In the genomic region with DNA sequence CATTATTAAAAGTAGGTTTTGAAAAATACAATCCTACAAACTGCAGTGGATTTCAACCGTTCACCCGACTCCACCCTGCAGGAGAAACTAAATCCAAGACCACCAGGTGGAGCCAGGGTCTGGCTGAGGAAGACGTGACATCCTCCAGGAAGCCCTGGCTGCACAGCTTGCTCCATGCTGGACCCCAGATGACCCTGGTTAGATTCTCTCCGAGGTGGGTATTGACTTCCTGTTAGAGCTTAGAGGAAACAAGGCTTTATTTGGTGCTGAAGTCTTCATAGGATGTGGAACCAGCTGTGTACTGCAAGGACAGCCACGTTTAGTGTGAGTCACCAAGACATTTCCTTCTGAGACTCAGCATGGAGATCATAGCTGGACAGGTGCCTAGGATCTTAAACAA, we compare ENCODE assay signal across 26 mouse cellular contexts. TPM values are rescaled to one million over a fixed set of nuclear protein-coding genes. Genes with fewer than 3 reads are reported as not detected.
DNase-seq lines count a peak whose midpoint lies in the region; ATAC-seq and TF ChIP-seq lines count a peak whose summit lies in the region.
"Had no signal": no experiment of that assay in that cellular context is flagged by ENCODE, and none has a peak within 500 bp of the region (broad histone marks: within the 10 kb centered on the region; RNA-seq: fewer than 3 reads in every experiment).

No protein-coding gene starts in this region.

- no peaks in the 10 kb centered on the region for H3K4me1 ChIP-seq in intestine, postnatal 0 days (replicated peaks; ENCODE audit: control insufficient read depth, insufficient read depth, low read length)
- no peaks in the 10 kb centered on the region for H3K4me1 ChIP-seq in intestine, embryonic 16.5 days (ENCODE audit: control insufficient read depth, insufficient read depth, low read length)
- no peaks in the 10 kb centered on the region for H3K4me1 ChIP-seq in liver, postnatal 0 days (ENCODE audit: insufficient read depth)
- no peaks in the 10 kb centered on the region for H3K4me1 ChIP-seq in liver, embryonic 12.5 days
- H3K4me1 ChIP-seq in embryonic facial prominence, embryonic 14.5 days (ENCODE audit: control insufficient read depth, insufficient read depth, low read length), result no peaks in the 10 kb centered on the region
- H3K4me1 ChIP-seq: embryonic facial prominence, embryonic 13.5 days; forebrain, embryonic 10.5 days; limb, embryonic 10.5 days had no signal

- 63% methylated on average over 5 of the region's 5 CpGs for WGBS in intestine, postnatal 0 days
- WGBS in intestine, embryonic 16.5 days, result 68% methylated on average over 5 of the region's 5 CpGs
- WGBS in liver, postnatal 0 days (ENCODE audit: insufficient replicate concordance), result 56% methylated on average over 5 of the region's 5 CpGs
- 41% methylated on average over 5 of the region's 5 CpGs for WGBS in liver, embryonic 12.5 days (ENCODE audit: insufficient replicate concordance)
- WGBS in embryonic facial prominence, embryonic 14.5 days, result 70% methylated on average over 5 of the region's 5 CpGs

- H3K9me3 ChIP-seq in intestine, postnatal 0 days (ENCODE audit: control insufficient read depth), result 0 out of 2 replicates have a peak, but pooled peaks cover 7% of the 10 kb centered on the region
- H3K9me3 ChIP-seq in intestine, embryonic 16.5 days (ENCODE audit: control insufficient read depth, low read length), result peaks cover 4% of the 10 kb centered on the region; the same call in 1 of the 2 replicates
- H3K9me3 ChIP-seq in liver, postnatal 0 days (ENCODE audit: low read length), result peaks cover 9% of the 10 kb centered on the region
- H3K9me3 ChIP-seq in liver, embryonic 12.5 days (replicated peaks), result no peaks in the 10 kb centered on the region
- peaks cover 8% of the 10 kb centered on the region; the same call in 1 of the 2 replicates for H3K9me3 ChIP-seq in embryonic facial prominence, embryonic 14.5 days (ENCODE audit: control insufficient read depth, low read length)
- H3K9me3 ChIP-seq: limb, embryonic 10.5 days had no signal

- no peaks in the 10 kb centered on the region for H3K36me3 ChIP-seq in intestine, postnatal 0 days (ENCODE audit: control insufficient read depth, insufficient read depth)
- H3K36me3 ChIP-seq in intestine, embryonic 16.5 days (ENCODE audit: control insufficient read depth, insufficient read depth, low read length), result no peaks in the 10 kb centered on the region
- H3K36me3 ChIP-seq in liver, postnatal 0 days (replicated peaks; ENCODE audit: insufficient read depth, low read length), result no peaks in the 10 kb centered on the region
- H3K36me3 ChIP-seq in liver, embryonic 12.5 days, result no peaks in the 10 kb centered on the region
- H3K36me3 ChIP-seq in embryonic facial prominence, embryonic 14.5 days (ENCODE audit: control insufficient read depth, insufficient read depth, low read length), result no peaks in the 10 kb centered on the region
- H3K36me3 ChIP-seq: embryonic facial prominence, embryonic 13.5 days; forebrain, embryonic 10.5 days; limb, embryonic 10.5 days had no signal

- ATAC-seq in intestine, postnatal 0 days, result no peak
- ATAC-seq in intestine, embryonic 16.5 days, result no peak
- ATAC-seq in liver, postnatal 0 days, result peak; percentile 21; the same call in 1 of the 2 replicates
- no peak for ATAC-seq in liver, embryonic 12.5 days
- ATAC-seq in embryonic facial prominence, embryonic 14.5 days (ENCODE audit: low read depth), result no peak
- ATAC-seq: hindbrain, postnatal 0 days had no signal

- H3K27me3 ChIP-seq in intestine, postnatal 0 days (replicated peaks; ENCODE audit: control insufficient read depth, insufficient read depth, low read length), result no peaks in the 10 kb centered on the region
- H3K27me3 ChIP-seq in intestine, embryonic 16.5 days (replicated peaks; ENCODE audit: control insufficient read depth, insufficient read depth, low read length), result no peaks in the 10 kb centered on the region
- no peaks in the 10 kb centered on the region for H3K27me3 ChIP-seq in liver, postnatal 0 days (ENCODE audit: insufficient read depth, low read length)
- no peaks in the 10 kb centered on the region for H3K27me3 ChIP-seq in liver, embryonic 12.5 days (replicated peaks)
- no peaks in the 10 kb centered on the region for H3K27me3 ChIP-seq in embryonic facial prominence, embryonic 14.5 days (replicated peaks; ENCODE audit: control insufficient read depth, insufficient read depth, low read length)
- H3K27me3 ChIP-seq: CH12.LX; embryonic facial prominence, embryonic 13.5 days had no signal

- DNase-seq in adrenal gland, postnatal 10 days, result peak; percentile 13
- no peak for DNase-seq in adrenal gland, adult 18-20 months (ENCODE audit: low spot score in 2 of 2)
- DNase-seq in liver, postnatal 0 days, result no peak
- DNase-seq in embryonic facial prominence, embryonic 14.5 days (ENCODE audit: low spot score), result peak; percentile 11
- no peak for DNase-seq in layer of hippocampus, adult 2 months (ENCODE audit: low spot score in 2 of 2)
- DNase-seq: right cerebral cortex, postnatal 25 days; thymus, postnatal 25 days had no signal

- peak; percentile 31; the same call in 1 of the 2 replicates for TF ChIP-seq CTCF in intestine, postnatal 0 days (IDR thresholded peaks at IDR 0.05; ENCODE audit: low read depth)
- TF ChIP-seq CTCF in liver, postnatal 0 days (IDR thresholded peaks at IDR 0.05; ENCODE audit: low read depth), result no peak; the same call in 1 of the 2 replicates
- TF ChIP-seq CTCF in layer of hippocampus, adult 2 months (conservative IDR thresholded peaks at IDR 0.05), result no peak

- no peak overlapping the region for H3K9ac ChIP-seq in intestine, postnatal 0 days (ENCODE audit: low read depth, low read length)
- no peak overlapping the region for H3K9ac ChIP-seq in intestine, embryonic 16.5 days (ENCODE audit: low read depth, low read length)
- H3K9ac ChIP-seq in liver, postnatal 0 days (replicated peaks), result no peak overlapping the region
- no peak overlapping the region for H3K9ac ChIP-seq in liver, embryonic 12.5 days
- H3K9ac ChIP-seq in embryonic facial prominence, embryonic 14.5 days (ENCODE audit: low read depth, low read length), result no peak overlapping the region
- H3K9ac ChIP-seq: embryonic facial prominence, embryonic 13.5 days had no signal

- no peak overlapping the region for H3K4me3 ChIP-seq in intestine, postnatal 0 days (ENCODE audit: low read depth, low read length)
- H3K4me3 ChIP-seq in intestine, embryonic 16.5 days (ENCODE audit: low read length), result no peak overlapping the region
- no peak overlapping the region for H3K4me3 ChIP-seq in liver, postnatal 0 days (ENCODE audit: low read depth, low read length)
- H3K4me3 ChIP-seq in liver, embryonic 12.5 days, result no peak overlapping the region
- H3K4me3 ChIP-seq in embryonic facial prominence, embryonic 14.5 days (ENCODE audit: low read depth, low read length), result no peak overlapping the region
- H3K4me3 ChIP-seq in layer of hippocampus, adult 2 months, result no peak overlapping the region
- H3K4me3 ChIP-seq: embryonic facial prominence, embryonic 13.5 days; forebrain, embryonic 10.5 days; limb, embryonic 10.5 days had no signal

- no peak overlapping the region for H3K4me2 ChIP-seq in intestine, postnatal 0 days (replicated peaks; ENCODE audit: low read depth)
- H3K4me2 ChIP-seq in intestine, embryonic 16.5 days (ENCODE audit: low read depth, low read length), result no peak overlapping the region
- no peak overlapping the region for H3K4me2 ChIP-seq in liver, postnatal 0 days (ENCODE audit: low read depth, low read length)
- no peak overlapping the region for H3K4me2 ChIP-seq in liver, embryonic 12.5 days
- no peak overlapping the region for H3K4me2 ChIP-seq in embryonic facial prominence, embryonic 14.5 days (ENCODE audit: low read depth, low read length)
- H3K4me2 ChIP-seq: embryonic facial prominence, embryonic 13.5 days; liver, embryonic 11.5 days; midbrain, embryonic 11.5 days had no signal

- no peak overlapping the region for H3K27ac ChIP-seq in intestine, postnatal 0 days (ENCODE audit: low read depth, low read length)
- H3K27ac ChIP-seq in intestine, embryonic 16.5 days (ENCODE audit: low read length), result no peak overlapping the region
- no peak overlapping the region for H3K27ac ChIP-seq in liver, postnatal 0 days (ENCODE audit: low read depth)
- no peak overlapping the region for H3K27ac ChIP-seq in liver, embryonic 12.5 days
- no peak overlapping the region for H3K27ac ChIP-seq in embryonic facial prominence, embryonic 14.5 days (replicated peaks; ENCODE audit: low read depth, low read length)
- H3K27ac ChIP-seq in layer of hippocampus, adult 2 months, result no peak overlapping the region
- H3K27ac ChIP-seq: embryonic facial prominence, embryonic 13.5 days; forebrain, embryonic 10.5 days; hindbrain, postnatal 0 days; limb, embryonic 10.5 days; macrophage had no signal

- TF ChIP-seq EP300 in liver, postnatal 0 days (IDR thresholded peaks at IDR 0.05; ENCODE audit: low read depth), result no peak; the same call in 1 of the 2 replicates

RNA-seq across cellular contexts. Expression of a gene that starts 13.7 kb away (rescaled TPM):
- not detected for total RNA-seq in adrenal gland, postnatal 10 days (2021)
- not detected for total RNA-seq in adrenal gland, adult 18-20 months (2021)
- polyA plus RNA-seq in intestine, postnatal 0 days (2015; fragmentation: Nextera tagmentation; extraction: Ambion mirVana), result not detected in 2 replicates
- polyA plus RNA-seq in intestine, embryonic 16.5 days (2015; fragmentation: Nextera tagmentation; extraction: Ambion mirVana), result not detected in 2 replicates
- polyA plus RNA-seq in liver, postnatal 0 days (2015; fragmentation: Nextera tagmentation; extraction: Ambion mirVana), result not detected in 2 replicates
- not detected in 2 replicates for polyA plus RNA-seq in liver, embryonic 12.5 days (2016; fragmentation: Nextera tagmentation; extraction: Ambion mirVana)
- polyA plus RNA-seq in embryonic facial prominence, embryonic 14.5 days (2014; fragmentation: Nextera tagmentation; extraction: Ambion mirVana), result not detected in 2 replicates
- not detected for total RNA-seq in layer of hippocampus, adult 2 months (2021)
- total RNA-seq: adrenal gland, postnatal 36 days; CH12.LX; gastrocnemius, adult 8-10 months; heart, adult 18-20 months; hematopoietic stem cell, adult 5-6 weeks; hindbrain, postnatal 0 days; layer of hippocampus, adult 18-20 months had no signal
- polyA plus RNA-seq: cerebellum, adult 2 months; embryonic facial prominence, embryonic 13.5 days; forebrain, embryonic 10.5 days; hindbrain, postnatal 0 days; limb, embryonic 10.5 days; liver, embryonic 11.5 days; macrophage; midbrain, embryonic 11.5 days; neural tube, embryonic 14.5 days had no signal

RNA-seq across cellular contexts. Expression of a gene that starts 32.5 kb away (rescaled TPM):
- total RNA-seq in adrenal gland, postnatal 10 days (2021), result not detected
- not detected for total RNA-seq in adrenal gland, adult 18-20 months (2021)
- polyA plus RNA-seq in intestine, postnatal 0 days (2015; fragmentation: Nextera tagmentation; extraction: Ambion mirVana), result not detected in 2 replicates
- polyA plus RNA-seq in intestine, embryonic 16.5 days (2015; fragmentation: Nextera tagmentation; extraction: Ambion mirVana), result 0.10 TPM in 1 of 2 replicates, not detected in the other
- not detected in 2 replicates for polyA plus RNA-seq in liver, postnatal 0 days (2015; fragmentation: Nextera tagmentation; extraction: Ambion mirVana)
- not detected in 2 replicates for polyA plus RNA-seq in liver, embryonic 12.5 days (2016; fragmentation: Nextera tagmentation; extraction: Ambion mirVana)
- polyA plus RNA-seq in embryonic facial prominence, embryonic 14.5 days (2014; fragmentation: Nextera tagmentation; extraction: Ambion mirVana), result not detected in 2 replicates
- not detected for total RNA-seq in layer of hippocampus, adult 2 months (2021)
- total RNA-seq: adrenal gland, postnatal 36 days; CH12.LX; gastrocnemius, adult 8-10 months; heart, adult 18-20 months; hematopoietic stem cell, adult 5-6 weeks; hindbrain, postnatal 0 days; layer of hippocampus, adult 18-20 months had no signal
- polyA plus RNA-seq: cerebellum, adult 2 months; embryonic facial prominence, embryonic 13.5 days; forebrain, embryonic 10.5 days; limb, embryonic 10.5 days; liver, embryonic 11.5 days; macrophage; midbrain, embryonic 11.5 days; testis, adult 2 months had no signal

RNA-seq across cellular contexts. Expression of a gene that starts 49.0 kb away (rescaled TPM):
- 100 to 1,000 TPM; 154 to 156 TPM for total RNA-seq in adrenal gland, postnatal 10 days (2021)
- total RNA-seq in adrenal gland, adult 18-20 months (2021), result 100 to 1,000 TPM; 120 to 146 TPM
- polyA plus RNA-seq in intestine, postnatal 0 days (2015; fragmentation: Nextera tagmentation; extraction: Ambion mirVana), result 316 and 329 TPM in 2 replicates
- polyA plus RNA-seq in intestine, embryonic 16.5 days (2015; fragmentation: Nextera tagmentation; extraction: Ambion mirVana), result 266 and 271 TPM in 2 replicates
- polyA plus RNA-seq in liver, postnatal 0 days (2015; fragmentation: Nextera tagmentation; extraction: Ambion mirVana), result 151 and 153 TPM in 2 replicates
- polyA plus RNA-seq in liver, embryonic 12.5 days (2016; fragmentation: Nextera tagmentation; extraction: Ambion mirVana), result 218 and 230 TPM in 2 replicates
- 278 and 286 TPM in 2 replicates for polyA plus RNA-seq in embryonic facial prominence, embryonic 14.5 days (2014; fragmentation: Nextera tagmentation; extraction: Ambion mirVana)
- total RNA-seq in layer of hippocampus, adult 2 months (2021), result 100 to 1,000 TPM; 237 to 271 TPM

Comparison
In these comparisons a context has a peak if more than half of its experiments do, and no peak if none do; other contexts are left out.
1. DNase-seq: peak in adrenal gland, postnatal 10 days (single experiment) and embryonic facial prominence, embryonic 14.5 days (single experiment); none in adrenal gland, adult 18-20 months (0 of 2), liver, postnatal 0 days (single experiment) and layer of hippocampus, adult 2 months (0 of 2).